Mouse (Mus musculus) forebrain, embryonic 12.5 days (tissue): ENCODE measurements around the gene Iqgap1. TPM values are rescaled to one million over a fixed set of nuclear protein-coding genes. Genes with fewer than 3 reads are reported as not detected.

Source experiments
- ATAC-seq: fragments of 200-750 bp; cut with Nextera tagmentation; 2 replicates; pipeline ENCODE4 v1.8.0; 2017; ENCODE audit warnings: moderate TSS enrichment; ENCODE audit not compliant: low FRiP score
- H3K27ac ChIP-seq: fragments of 300-500 bp; sonication (generic); 2 replicates; pipeline ENCODE4 v1.5.1; 2016; ENCODE audit warnings: mild to moderate bottlenecking
- H3K27me3 ChIP-seq: fragments of 300-500 bp; sonication (generic); 2 replicates; pipeline ENCODE4 v1.6.1; 2016; ENCODE audit warnings: mild to moderate bottlenecking
- H3K36me3 ChIP-seq: fragments of 300-500 bp; sonication (generic); replicated peaks from 2 replicates; pipeline ENCODE4 v1.6.1; 2016; ENCODE audit warnings: mild to moderate bottlenecking
- H3K4me1 ChIP-seq: fragments of 300-500 bp; sonication (generic); 2 replicates; pipeline ENCODE4 v1.6.1; 2016
- H3K4me2 ChIP-seq: fragments of 300-500 bp; sonication (generic); 2 replicates; pipeline ENCODE4 v1.6.1; 2016; ENCODE audit warnings: mild to moderate bottlenecking, moderate library complexity
- H3K4me3 ChIP-seq: fragments of 300-500 bp; sonication (generic); replicated peaks from 2 replicates; pipeline ENCODE4 v1.5.1; 2016; ENCODE audit warnings: mild to moderate bottlenecking
- H3K9ac ChIP-seq: fragments of 300-500 bp; sonication (generic); 2 replicates; pipeline ENCODE4 v1.6.1; 2016; ENCODE audit warnings: mild to moderate bottlenecking
- H3K9me3 ChIP-seq: fragments of 300-500 bp; sonication (generic); 2 replicates; pipeline ENCODE4 v1.6.1; 2016
- WGBS: fragments of 180-500 bp; shearing (Covaris S2); methylation state at CpG from one replicate; pipeline ENCODE4 v1.1.7; 2016; 5-methylcytosine and 5-hydroxymethylcytosine counted together
- polyA plus RNA-seq: library from polyadenylated mRNA; unstranded; fragments of >200 nt; fragmentation: Nextera tagmentation; extraction: Ambion mirVana; gene quantifications from 2 replicates; pipeline ENCODE4 v1.2.1, GENCODE M21; 2016

Iqgap1 gene
- polyA plus RNA-seq, 1 experiment from 2014 or later: 31.6 TPM

GRCm38 (mm10) chr7:80857181-80857580 lies 31.4 kb upstream of the Iqgap1 start:
- Histone ChIP-seq H3K36me3 (no peaks in the 10 kb centered on the region), H3K4me3 (no peak overlapping the region), H3K9ac (no peak overlapping the region), H3K4me1 (peaks cover 9% of the 10 kb centered on the region), H3K9me3 (no peaks in the 10 kb centered on the region), H3K27ac (no peak overlapping the region), H3K27me3 (no peaks in the 10 kb centered on the region), H3K4me2 (no peak overlapping the region)
- no peak for ATAC-seq
- 32% methylated on average over 6 of the region's 6 CpGs for WGBS

- ATAC-seq: no peak
- 0 out of 2 replicates have a peak, but pooled peaks cover 2% of the 10 kb centered on the region for H3K4me1 ChIP-seq
- no peak overlapping the region for H3K9ac ChIP-seq
- H3K27ac ChIP-seq: no peak overlapping the region
- no peaks in the 10 kb centered on the region for H3K36me3 ChIP-seq
- no peaks in the 10 kb centered on the region for H3K27me3 ChIP-seq
- H3K4me2 ChIP-seq: no peak overlapping the region
- H3K9me3 ChIP-seq: no peaks in the 10 kb centered on the region
- no peak overlapping the region for H3K4me3 ChIP-seq
These were observed 29.5 kb upstream of the Iqgap1 start for GRCm38 (mm10) chr7:80855316-80855715.

GRCm38 (mm10) chr7:80853218-80853617 lies 27.4 kb upstream of the Iqgap1 start:
- no peaks in the 10 kb centered on the region for H3K4me1 ChIP-seq
- 96% methylated on average over 3 of the region's 3 CpGs for WGBS
- H3K27me3 ChIP-seq: no peaks in the 10 kb centered on the region
- H3K9ac ChIP-seq: no peak overlapping the region
- H3K4me2 ChIP-seq: no peak overlapping the region
- H3K36me3 ChIP-seq: no peaks in the 10 kb centered on the region
- no peak overlapping the region for H3K4me3 ChIP-seq
- no peak overlapping the region for H3K27ac ChIP-seq
- no peaks in the 10 kb centered on the region for H3K9me3 ChIP-seq
- ATAC-seq: no peak

- H3K9me3 ChIP-seq: no peaks in the 10 kb centered on the region
These were observed 24.7 kb upstream of the Iqgap1 start for GRCm38 (mm10) chr7:80850520-80850919.

GRCm38 (mm10) chr7:80849710-80850109 lies 23.9 kb upstream of the Iqgap1 start:
- WGBS: 34% methylated on average over 4 of the region's 4 CpGs
- H3K9ac ChIP-seq: no peak overlapping the region
- no peak overlapping the region for H3K4me3 ChIP-seq
- H3K27me3 ChIP-seq: no peaks in the 10 kb centered on the region
- no peaks in the 10 kb centered on the region for H3K4me1 ChIP-seq
- 0 out of 2 replicates have a peak, but pooled peaks have one; percentile 53 for ATAC-seq
- H3K9me3 ChIP-seq: no peaks in the 10 kb centered on the region
- H3K27ac ChIP-seq: no peak overlapping the region
- H3K36me3 ChIP-seq: no peaks in the 10 kb centered on the region
- no peak overlapping the region for H3K4me2 ChIP-seq

More at GRCm38 (mm10) chr7:80850520-80850919, 24.7 kb upstream of the Iqgap1 start:
- H3K36me3 ChIP-seq: no peaks in the 10 kb centered on the region
- no peaks in the 10 kb centered on the region for H3K27me3 ChIP-seq
- ATAC-seq: no peak
- no peak overlapping the region for H3K27ac ChIP-seq
- H3K4me1 ChIP-seq: no peaks in the 10 kb centered on the region
- no peak overlapping the region for H3K4me2 ChIP-seq
- H3K4me3 ChIP-seq: no peak overlapping the region
- no peak overlapping the region for H3K9ac ChIP-seq
- WGBS: 89% methylated on average over 5 of the region's 5 CpGs

- Histone ChIP-seq H3K4me3 (no peak overlapping the region), H3K4me1 (no peaks in the 10 kb centered on the region), H3K36me3 (no peaks in the 10 kb centered on the region), H3K4me2 (no peak overlapping the region), H3K27ac (no peak overlapping the region), H3K9me3 (no peaks in the 10 kb centered on the region), H3K27me3 (no peaks in the 10 kb centered on the region), H3K9ac (no peak overlapping the region)
- 90% methylated on average over 2 of the region's 2 CpGs for WGBS
- no peak for ATAC-seq
These were observed 23.5 kb upstream of the Iqgap1 start for GRCm38 (mm10) chr7:80849267-80849666.

- no peak overlapping the region for H3K27ac ChIP-seq
- H3K4me3 ChIP-seq: no peak overlapping the region
- H3K4me1 ChIP-seq: no peaks in the 10 kb centered on the region
- H3K9me3 ChIP-seq: no peaks in the 10 kb centered on the region
- H3K9ac ChIP-seq: no peak overlapping the region
- no peak overlapping the region for H3K4me2 ChIP-seq
- H3K27me3 ChIP-seq: no peaks in the 10 kb centered on the region
- ATAC-seq: no peak
- no peaks in the 10 kb centered on the region for H3K36me3 ChIP-seq
- WGBS: 86% methylated on average over 5 of the region's 5 CpGs
These were observed 20.9 kb upstream of the Iqgap1 start for GRCm38 (mm10) chr7:80846709-80847108.

- Histone ChIP-seq H3K27ac (no peak overlapping the region), H3K27me3 (no peaks in the 10 kb centered on the region), H3K4me2 (no peak overlapping the region), H3K36me3 (no peaks in the 10 kb centered on the region), H3K4me1 (no peaks in the 10 kb centered on the region), H3K9ac (no peak overlapping the region), H3K4me3 (no peak overlapping the region), H3K9me3 (no peaks in the 10 kb centered on the region)
- ATAC-seq: no peak
- WGBS: 89% methylated on average over 10 of the region's 10 CpGs
These were observed 20.5 kb upstream of the Iqgap1 start for GRCm38 (mm10) chr7:80846280-80846678.

- H3K27ac ChIP-seq: no peak overlapping the region
- H3K4me3 ChIP-seq: no peak overlapping the region
- H3K36me3 ChIP-seq: no peaks in the 10 kb centered on the region
- no peak for ATAC-seq
- H3K9ac ChIP-seq: no peak overlapping the region
- no peaks in the 10 kb centered on the region for H3K9me3 ChIP-seq
- no peaks in the 10 kb centered on the region for H3K27me3 ChIP-seq
- H3K4me1 ChIP-seq: no peaks in the 10 kb centered on the region
- WGBS: 81% methylated on average over 15 of the region's 15 CpGs
- H3K4me2 ChIP-seq: no peak overlapping the region
These were observed 20.0 kb upstream of the Iqgap1 start for GRCm38 (mm10) chr7:80845621-80846279.

- 96% methylated on average over 12 of the region's 12 CpGs for WGBS
- H3K4me2 ChIP-seq: no peak overlapping the region
- H3K27ac ChIP-seq: no peak overlapping the region
- no peaks in the 10 kb centered on the region for H3K27me3 ChIP-seq
- no peak overlapping the region for H3K9ac ChIP-seq
- no peaks in the 10 kb centered on the region for H3K9me3 ChIP-seq
- no peak overlapping the region for H3K4me3 ChIP-seq
- no peaks in the 10 kb centered on the region for H3K4me1 ChIP-seq
- H3K36me3 ChIP-seq: no peaks in the 10 kb centered on the region
- no peak for ATAC-seq
These were observed 18.9 kb upstream of the Iqgap1 start for GRCm38 (mm10) chr7:80844691-80845090.

GRCm38 (mm10) chr7:80843910-80844640 lies 18.3 kb upstream of the Iqgap1 start:
- WGBS: 92% methylated on average over 8 of the region's 8 CpGs

GRCm38 (mm10) chr7:80843176-80843575 lies 17.4 kb upstream of the Iqgap1 start:
- Histone ChIP-seq H3K9me3 (no peaks in the 10 kb centered on the region), H3K4me2 (no peak overlapping the region), H3K4me1 (no peaks in the 10 kb centered on the region), H3K27me3 (no peaks in the 10 kb centered on the region), H3K27ac (no peak overlapping the region), H3K9ac (no peak overlapping the region), H3K36me3 (no peaks in the 10 kb centered on the region), H3K4me3 (no peak overlapping the region)
- no peak for ATAC-seq
- WGBS: 90% methylated on average over 1 of the region's 1 CpGs

More at GRCm38 (mm10) chr7:80843910-80844640, 18.3 kb upstream of the Iqgap1 start:
- Histone ChIP-seq H3K27me3 (no peaks in the 10 kb centered on the region), H3K4me1 (no peaks in the 10 kb centered on the region), H3K4me3 (no peak overlapping the region), H3K9ac (no peak overlapping the region), H3K4me2 (no peak overlapping the region), H3K9me3 (no peaks in the 10 kb centered on the region), H3K27ac (no peak overlapping the region), H3K36me3 (no peaks in the 10 kb centered on the region)
- ATAC-seq: no peak

GRCm38 (mm10) chr7:80842132-80842531 lies 16.4 kb upstream of the Iqgap1 start:
- H3K4me2 ChIP-seq: no peak overlapping the region
- H3K27me3 ChIP-seq: no peaks in the 10 kb centered on the region; the same call in 1 of the 2 replicates
- no peak overlapping the region for H3K27ac ChIP-seq
- H3K9me3 ChIP-seq: no peaks in the 10 kb centered on the region
- no peak for ATAC-seq
- H3K4me3 ChIP-seq: no peak overlapping the region
- H3K36me3 ChIP-seq: no peaks in the 10 kb centered on the region
- no peak overlapping the region for H3K9ac ChIP-seq
- H3K4me1 ChIP-seq: no peaks in the 10 kb centered on the region
- WGBS: 67% methylated on average over 5 of the region's 5 CpGs
